Mouse (Mus musculus): ENCODE measurements around the gene Ubl5. TPM values are rescaled to one million over a fixed set of nuclear protein-coding genes. Genes with fewer than 3 reads are reported as not detected.
"Not testable (repeated sequence)": the region's sequence is repeated elsewhere in the genome, so short reads cannot be mapped to it uniquely, and the experiment has no call there.

Ubl5 gene
- polyA plus RNA-seq, 1 experiment from 2014 or later: 439 TPM

DNA sequence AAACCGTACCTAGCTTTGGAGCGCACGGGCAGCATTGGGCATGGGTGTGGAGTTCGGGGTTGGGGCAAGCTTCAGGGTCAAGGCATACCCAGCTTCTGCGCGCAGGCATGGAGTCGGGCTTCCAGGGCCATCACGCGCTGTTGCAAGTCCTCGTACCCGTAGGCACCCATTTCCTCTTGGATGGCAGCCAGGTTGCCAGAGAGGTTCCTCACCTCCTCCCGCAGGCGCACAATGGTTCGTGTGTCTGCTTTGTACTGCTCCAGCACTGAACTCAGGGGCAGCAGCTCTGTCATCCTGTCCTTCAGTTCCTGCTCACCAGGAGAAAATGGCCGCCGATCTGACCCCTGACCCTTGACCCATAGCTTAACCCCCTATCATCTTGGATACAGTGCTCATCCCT, 29.4 kb downstream of the Ubl5 start:
- ChIA-PET CTCF (no interaction called here), POLR2A (no interaction called here)
- DNase-seq (ENCODE audit: low read depth, low spot score): no peak
- ATAC-seq: no peak
- H3K27me3 ChIP-seq: peaks cover 6% of the 10 kb centered on the region
- in situ Hi-C loops (cut with MboI; ENCODE audit: low pct_unique_long_range_greater_than_20kb): no loop called here
- no peak for TF ChIP-seq CTCF (IDR thresholded peaks at IDR 0.05)

DNA sequence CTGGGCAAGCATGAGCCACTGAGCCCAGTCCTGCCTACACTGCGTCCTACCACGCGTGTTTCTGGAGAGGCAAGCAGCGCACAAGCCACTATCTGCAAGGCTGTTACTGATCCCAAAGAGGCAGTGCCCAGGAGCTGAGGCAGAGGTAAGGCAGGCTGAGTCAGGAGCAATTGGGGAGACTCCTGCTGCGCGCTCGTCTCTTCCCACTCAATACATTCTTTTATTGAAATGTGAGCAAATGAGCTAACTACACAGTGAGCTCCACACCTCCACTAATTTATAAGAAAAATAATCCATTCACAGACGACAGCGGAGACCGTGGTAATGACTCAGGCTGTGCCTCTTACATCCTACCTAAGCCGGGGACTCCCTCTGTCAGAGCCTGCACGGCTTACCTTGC, 35.2 kb downstream of the Ubl5 start:
- ChIA-PET POLR2A (no interaction called here), CTCF (no interaction called here)
- H3K27me3 ChIP-seq: peaks cover 19% of the 10 kb centered on the region
- TF ChIP-seq CTCF (IDR thresholded peaks at IDR 0.05): no peak
- ATAC-seq (no peak), DNase-seq (ENCODE audit: low read depth, low spot score) (no peak)
- in situ Hi-C loops (cut with MboI; ENCODE audit: low pct_unique_long_range_greater_than_20kb): no loop called here

DNA sequence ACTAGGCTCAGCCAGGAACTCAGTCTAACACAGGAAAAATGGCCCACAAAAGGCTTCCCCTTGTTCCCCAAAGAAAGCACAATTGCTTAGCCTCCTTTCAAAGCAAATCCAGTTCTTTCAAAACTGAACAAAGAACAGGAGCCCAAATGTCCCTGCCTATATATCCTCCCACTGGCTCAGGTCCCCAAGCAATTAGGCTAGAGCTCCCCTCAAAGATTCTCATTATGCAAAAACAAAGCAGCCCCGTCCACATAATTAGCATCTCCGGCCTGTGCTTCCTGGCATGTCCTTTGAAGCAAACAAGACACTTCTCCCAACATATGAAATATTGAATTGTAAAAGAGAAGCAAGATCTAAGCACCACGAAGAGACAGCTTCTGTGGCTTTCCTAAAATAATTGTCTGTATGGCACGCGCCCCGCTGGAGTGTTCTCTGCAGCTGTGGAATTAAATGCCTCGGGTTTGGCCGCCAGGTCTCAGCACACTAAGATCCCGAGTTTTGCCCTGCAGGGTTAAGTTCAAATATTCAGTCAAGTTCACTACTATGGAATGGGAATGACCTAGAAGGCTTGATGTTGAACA, 37.8 kb downstream of the Ubl5 start:
- H3K27me3 ChIP-seq: peaks cover 19% of the 10 kb centered on the region
- no peak for DNase-seq (ENCODE audit: low read depth, low spot score)
- CTCF ChIA-PET: no interaction called here
- POLR2A ChIA-PET: no interaction called here
- no peak for ATAC-seq
- TF ChIP-seq CTCF (IDR thresholded peaks at IDR 0.05): no peak
- in situ Hi-C loops (cut with MboI; ENCODE audit: low pct_unique_long_range_greater_than_20kb): no loop called here

DNA sequence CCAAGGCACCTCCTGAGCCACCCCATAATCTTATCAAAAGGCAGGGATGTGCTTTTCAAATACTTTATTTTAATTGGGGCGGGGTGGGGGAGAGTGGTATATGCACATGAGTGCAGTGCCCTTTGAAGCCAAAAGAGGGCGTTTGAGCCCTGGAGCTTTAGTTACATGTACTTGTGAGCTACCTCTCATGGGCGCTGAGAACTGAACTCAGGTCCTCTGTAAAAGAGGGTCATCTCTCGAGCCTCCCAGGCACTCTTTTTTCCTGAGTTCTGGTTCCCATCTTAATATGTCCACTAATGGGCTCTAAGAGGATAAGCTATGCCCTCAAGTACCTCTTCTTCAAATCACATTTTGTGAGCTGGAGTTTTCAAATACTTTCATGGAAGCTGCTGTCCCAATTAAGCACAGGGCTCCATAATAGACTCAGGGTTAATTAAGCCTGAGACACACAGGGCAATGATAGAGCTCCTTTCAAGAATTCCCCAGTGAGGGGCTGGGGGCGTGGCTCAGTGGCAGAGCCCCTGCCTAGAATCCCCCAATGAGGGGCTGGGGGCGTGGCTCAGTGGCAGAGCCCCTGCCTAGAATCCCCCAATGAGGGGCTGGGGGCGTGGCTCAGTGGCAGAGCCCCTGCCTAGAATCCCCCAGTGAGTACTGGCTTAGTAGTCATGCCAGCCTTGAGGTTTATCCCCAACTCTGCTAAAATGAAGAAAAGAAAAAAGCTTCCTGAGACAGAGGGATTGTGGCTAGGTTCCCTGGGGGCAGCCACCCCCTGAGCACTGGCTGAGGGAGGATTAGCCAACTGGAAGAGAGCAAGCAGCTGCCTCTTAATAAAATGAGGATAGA, 39.1 kb downstream of the Ubl5 start:
- DNase-seq (ENCODE audit: low read depth, low spot score) (no peak), ATAC-seq (no peak)
- peaks cover 14% of the 10 kb centered on the region for H3K27me3 ChIP-seq
- POLR2A ChIA-PET: interaction anchor here (0.6 kb wide), 1 partner anchor 85 kb away, joined by 3 read pairs; no protein-coding TSS in a partner anchor
- CTCF ChIA-PET: no interaction called here
- in situ Hi-C loops (cut with MboI; ENCODE audit: low pct_unique_long_range_greater_than_20kb): no loop called here
- TF ChIP-seq CTCF (IDR thresholded peaks at IDR 0.05): no peak

DNA sequence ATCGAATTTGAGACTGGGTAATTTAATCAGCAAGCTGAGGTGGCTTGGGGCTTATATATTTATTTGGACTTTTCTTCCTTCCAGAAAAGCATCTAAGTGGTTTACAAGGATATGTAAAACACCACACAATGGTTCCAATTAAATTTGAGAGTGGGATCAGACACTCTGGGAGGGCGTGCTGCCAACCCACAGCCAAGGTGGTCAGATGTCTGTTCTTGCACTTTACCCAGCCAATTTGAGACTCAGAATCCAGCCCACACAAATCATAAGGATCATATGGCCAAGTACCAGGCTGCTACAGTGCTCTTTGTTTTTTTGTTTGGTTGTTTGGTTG, 39.7 kb downstream of the Ubl5 start:
- in situ Hi-C loops (cut with MboI; ENCODE audit: low pct_unique_long_range_greater_than_20kb): no loop called here
- H3K27me3 ChIP-seq: peaks cover 13% of the 10 kb centered on the region
- ChIA-PET CTCF (no interaction called here), POLR2A (no interaction called here)
- ATAC-seq: no peak
- TF ChIP-seq CTCF (IDR thresholded peaks at IDR 0.05): no peak
- no peak for DNase-seq (ENCODE audit: low read depth, low spot score)

DNA sequence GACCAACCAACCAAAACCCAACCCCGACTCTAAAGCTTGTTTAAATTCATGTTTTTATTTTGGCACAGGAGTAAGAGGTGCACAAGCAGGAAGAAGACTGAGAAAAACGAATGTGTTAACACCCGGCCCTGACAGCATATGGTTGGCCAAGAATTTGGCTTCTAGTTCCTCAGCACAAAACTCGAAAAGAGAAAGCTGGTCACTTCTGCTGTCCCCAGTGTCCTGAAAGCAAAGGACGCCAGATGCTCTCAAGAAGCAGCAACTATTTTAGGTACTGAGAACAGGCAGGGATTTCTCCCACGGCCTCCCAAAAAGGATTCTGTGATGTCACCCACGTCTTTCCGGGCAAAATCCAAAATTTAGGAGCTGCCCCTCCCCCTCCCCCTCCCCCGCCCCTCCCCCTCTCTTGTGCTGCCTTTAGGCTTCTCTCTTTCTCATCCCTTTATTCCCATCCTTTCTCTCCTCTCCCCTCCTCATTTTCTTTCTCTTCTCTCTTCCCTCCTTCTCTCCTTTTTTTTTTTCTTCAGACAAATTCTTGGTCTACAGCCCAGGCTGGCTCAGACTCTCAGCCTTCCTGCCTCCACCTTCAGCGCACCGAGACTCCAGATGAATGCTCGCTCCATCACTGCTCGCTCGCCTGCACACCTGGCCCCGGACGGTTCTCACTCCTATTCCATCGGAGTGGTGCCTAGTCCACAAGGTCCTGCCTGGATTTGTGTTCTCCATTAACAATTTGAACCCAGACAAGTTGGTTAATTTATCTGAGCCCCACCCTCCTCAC, 42.6 kb downstream of the Ubl5 start:
- peaks cover 13% of the 10 kb centered on the region for H3K27me3 ChIP-seq
- TF ChIP-seq CTCF (IDR thresholded peaks at IDR 0.05): no peak
- DNase-seq (ENCODE audit: low read depth, low spot score) (no peak), ATAC-seq (no peak)
- CTCF ChIA-PET: interaction anchor here (1.4 kb wide), 1 partner anchor 10 kb away, joined by 3 read pairs; no protein-coding TSS in a partner anchor
- POLR2A ChIA-PET: no interaction called here
- in situ Hi-C loops (cut with MboI; ENCODE audit: low pct_unique_long_range_greater_than_20kb): no loop called here

DNA sequence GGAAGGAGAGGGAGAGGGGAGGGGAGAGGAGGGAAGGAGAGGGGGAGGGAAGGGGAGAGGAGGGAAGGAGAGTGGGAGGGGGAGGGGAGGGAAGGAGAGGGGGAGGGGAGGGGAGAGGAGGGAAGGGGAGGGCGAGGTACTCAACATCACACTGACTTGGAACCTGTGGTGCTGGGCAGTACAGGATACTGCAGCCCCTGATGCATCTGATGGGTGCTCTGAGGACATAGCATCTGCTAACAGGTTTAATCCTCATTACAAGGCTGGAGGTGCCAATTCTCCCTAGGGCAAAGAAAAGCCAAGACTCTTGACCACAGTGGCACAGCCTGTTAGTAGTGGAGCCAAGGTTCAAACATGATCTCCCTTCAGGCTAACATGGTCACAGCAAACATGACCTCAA, 46.7 kb downstream of the Ubl5 start:
- in situ Hi-C loops (cut with MboI; ENCODE audit: low pct_unique_long_range_greater_than_20kb): no loop called here
- peaks cover 10% of the 10 kb centered on the region for H3K27me3 ChIP-seq
- no peak for DNase-seq (ENCODE audit: low read depth, low spot score)
- ChIA-PET POLR2A (no interaction called here), CTCF (no interaction called here)
- no peak for TF ChIP-seq CTCF (IDR thresholded peaks at IDR 0.05)
- no peak for ATAC-seq

DNA sequence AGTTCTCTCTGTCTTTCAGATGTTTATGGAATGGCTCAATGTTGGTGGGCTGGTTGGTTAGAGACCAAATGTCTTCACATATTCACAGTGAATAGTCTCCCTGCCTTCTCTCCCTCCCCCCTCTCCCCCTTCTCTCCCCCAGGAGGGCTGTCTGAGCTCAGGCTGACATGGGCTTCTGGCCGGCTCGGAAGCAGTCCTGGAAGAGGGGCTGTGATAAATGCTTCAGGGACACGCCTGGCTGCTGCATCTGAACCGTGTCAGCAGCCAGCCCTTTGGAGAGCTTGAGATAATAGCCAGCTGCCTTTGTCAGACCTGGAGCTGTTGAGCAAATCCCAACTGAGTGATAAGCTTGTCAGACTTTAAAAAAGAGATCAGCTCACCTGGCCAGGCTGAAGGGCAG, 47.2 kb downstream of the Ubl5 start:
- H3K27me3 ChIP-seq: peaks cover 15% of the 10 kb centered on the region
- in situ Hi-C loops (cut with MboI; ENCODE audit: low pct_unique_long_range_greater_than_20kb): no loop called here
- ATAC-seq (no peak), DNase-seq (ENCODE audit: low read depth, low spot score) (no peak)
- TF ChIP-seq CTCF (IDR thresholded peaks at IDR 0.05): no peak
- ChIA-PET POLR2A (no interaction called here), CTCF (no interaction called here)

DNA sequence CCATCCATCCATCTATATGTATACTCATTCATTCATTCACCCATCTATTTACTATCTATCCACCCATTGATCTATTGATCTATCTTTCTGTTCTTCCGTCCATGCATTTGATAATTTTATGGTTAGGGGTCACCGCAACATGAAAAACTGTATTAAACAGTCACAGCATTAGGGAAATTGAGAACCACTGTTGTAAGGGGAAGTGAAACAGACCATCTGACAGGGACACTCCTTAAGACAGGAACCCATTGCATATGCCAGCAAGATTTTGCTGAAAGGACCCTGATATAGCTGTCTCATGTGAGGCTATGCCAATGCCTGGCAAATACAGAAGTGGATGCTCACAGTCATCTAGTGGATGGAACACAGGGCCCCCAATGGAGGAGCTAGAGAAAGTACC, 47.8 kb downstream of the Ubl5 start:
- H3K27me3 ChIP-seq: peaks cover 19% of the 10 kb centered on the region
- in situ Hi-C loops (cut with MboI; ENCODE audit: low pct_unique_long_range_greater_than_20kb); CTCF ChIA-PET; DNase-seq (ENCODE audit: low read depth, low spot score); POLR2A ChIA-PET; ATAC-seq: not testable (repeated sequence)

DNA sequence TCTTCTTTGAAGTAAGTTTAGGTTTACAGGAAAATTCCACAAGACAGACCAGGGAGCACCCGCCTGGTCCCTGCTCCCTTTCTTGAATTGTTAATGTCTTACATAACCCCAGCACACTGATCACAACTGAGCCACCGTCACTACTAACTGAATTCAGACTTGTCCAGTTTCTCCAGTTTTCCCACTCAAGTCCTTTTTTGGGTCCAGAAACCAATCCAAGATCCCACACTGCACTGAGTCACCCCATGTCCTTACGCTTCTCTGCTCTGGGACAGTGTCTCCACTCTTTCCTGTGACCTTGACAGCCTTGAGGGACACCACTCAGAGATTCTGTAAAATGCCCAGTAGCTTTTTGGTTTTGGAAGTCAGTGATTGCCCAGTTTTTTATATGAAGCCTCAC, 50.2 kb downstream of the Ubl5 start:
- ChIA-PET CTCF (no interaction called here), POLR2A (no interaction called here)
- in situ Hi-C loops (cut with MboI; ENCODE audit: low pct_unique_long_range_greater_than_20kb): no loop called here
- no peak for DNase-seq (ENCODE audit: low read depth, low spot score)
- ATAC-seq: no peak
- TF ChIP-seq CTCF (IDR thresholded peaks at IDR 0.05): no peak
- H3K27me3 ChIP-seq: peaks cover 15% of the 10 kb centered on the region

DNA sequence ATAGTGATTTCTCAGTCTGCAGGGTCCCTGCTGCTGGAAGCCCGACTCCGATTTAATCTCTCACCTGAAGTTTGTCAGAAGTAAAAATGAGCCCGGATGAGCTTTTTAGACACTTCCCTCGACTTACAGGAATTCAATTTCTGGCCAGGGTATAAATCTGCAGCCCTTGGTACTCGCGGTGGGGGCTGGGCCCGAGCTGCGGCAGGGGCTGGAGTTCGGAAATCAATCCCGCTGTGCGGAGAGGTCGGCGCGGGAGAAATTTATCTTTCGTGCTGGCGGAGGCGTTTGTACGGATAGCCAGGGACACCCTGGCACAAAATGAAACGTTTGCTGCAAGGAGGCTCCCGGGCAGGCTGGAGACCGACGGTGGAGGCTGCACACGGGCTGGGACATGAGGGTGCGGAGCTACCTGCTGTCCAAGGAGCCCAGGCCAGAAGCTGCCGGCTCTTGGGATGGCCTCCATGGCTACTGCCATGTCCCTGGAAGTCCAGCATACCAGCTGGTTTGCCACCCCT, 52.1 kb downstream of the Ubl5 start:
- H3K27me3 ChIP-seq: peaks cover 14% of the 10 kb centered on the region
- DNase-seq (ENCODE audit: low read depth, low spot score): no peak
- in situ Hi-C loops (cut with MboI; ENCODE audit: low pct_unique_long_range_greater_than_20kb): no loop called here
- no peak for ATAC-seq
- no peak for TF ChIP-seq CTCF (IDR thresholded peaks at IDR 0.05)
- ChIA-PET POLR2A (no interaction called here), CTCF (interaction anchor here (1.4 to 1.6 kb wide), 2 partner anchors 9 to 46 kb away, joined by 3 read pairs; no protein-coding TSS in a partner anchor)
